Mouse (Mus musculus) kidney, postnatal 0 days (tissue): ENCODE data around the gene Prkar1a. TPM values are rescaled to one million over a fixed set of nuclear protein-coding genes. Genes with fewer than 3 reads are reported as not detected.
A peak's percentile ranks its signal among the peaks of the same experiment; 100 is the strongest.

ENCODE experiments used
- ATAC-seq: fragments of 200-750 bp; cut with Nextera tagmentation; replicated peaks from 2 replicates; pipeline ENCODE4 v1.8.0; 2017; ENCODE audit warnings: low read depth, moderate number of reproducible peaks, moderate TSS enrichment, moderate library complexity; ENCODE audit not compliant: low FRiP score
- DNase-seq: peaks from one replicate; pipeline ENCODE4 v3.0.0-alpha.2; 2016; ENCODE audit warnings: low spot score
- H3K27ac ChIP-seq: fragments of 300-500 bp; sonication (generic); 2 replicates; pipeline ENCODE4 v1.5.1; 2014; ENCODE audit warnings: mild to moderate bottlenecking
- H3K27me3 ChIP-seq: fragments of 300-500 bp; sonication (generic); 2 replicates; pipeline ENCODE4 v1.6.1; 2014; ENCODE audit warnings: low read length, mixed read lengths; ENCODE audit not compliant: insufficient read depth
- H3K36me3 ChIP-seq: fragments of 300-500 bp; sonication (generic); 2 replicates; pipeline ENCODE4 v1.6.1; 2014; ENCODE audit warnings: low read length, mixed read lengths; ENCODE audit not compliant: insufficient read depth
- H3K4me1 ChIP-seq: fragments of 300-500 bp; sonication (generic); replicated peaks from 2 replicates; pipeline ENCODE4 v1.6.1; 2014; ENCODE audit warnings: antibody characterized with exemption, low read length, mixed read lengths; ENCODE audit not compliant: insufficient read depth
- H3K4me2 ChIP-seq: fragments of 300-500 bp; sonication (generic); 2 replicates; pipeline ENCODE4 v1.6.1; 2014; ENCODE audit warnings: mild to moderate bottlenecking, low read length, moderate library complexity, mixed read lengths
- H3K4me3 ChIP-seq: fragments of 300-500 bp; sonication (generic); replicated peaks from 2 replicates; pipeline ENCODE4 v1.5.1; 2014; ENCODE audit warnings: low read depth, low read length
- H3K9ac ChIP-seq: fragments of 300-500 bp; sonication (generic); 2 replicates; pipeline ENCODE4 v1.6.1; 2014; ENCODE audit warnings: low read depth, low read length
- H3K9me3 ChIP-seq: fragments of 300-500 bp; sonication (generic); replicated peaks from 2 replicates; pipeline ENCODE4 v1.6.1; 2016; ENCODE audit warnings: low read length, inconsistent platforms, mixed read lengths
- CTCF ChIP-seq: IDR thresholded peaks from 2 replicates; pipeline ENCODE4 v1.5.1; 2016; ENCODE audit warnings: antibody characterized with exemption, low read depth, mild to moderate bottlenecking, moderate library complexity
- WGBS: fragments of 180-500 bp; shearing (Covaris S2); extraction: QIAGEN DNeasy Blood & Tissue Kit; methylation state at CpG from one replicate; pipeline ENCODE4 v1.1.7; 2014; 5-methylcytosine and 5-hydroxymethylcytosine counted together
- polyA plus RNA-seq: library from polyadenylated mRNA; unstranded; fragments of >200 nt; fragmentation: Nextera tagmentation; extraction: Ambion mirVana; gene quantifications from 2 replicates; pipeline ENCODE4 v1.2.1, GENCODE M21; 2015

Gene Prkar1a
- polyA plus RNA-seq, 1 experiment from 2014 or later: 340 TPM

DNA sequence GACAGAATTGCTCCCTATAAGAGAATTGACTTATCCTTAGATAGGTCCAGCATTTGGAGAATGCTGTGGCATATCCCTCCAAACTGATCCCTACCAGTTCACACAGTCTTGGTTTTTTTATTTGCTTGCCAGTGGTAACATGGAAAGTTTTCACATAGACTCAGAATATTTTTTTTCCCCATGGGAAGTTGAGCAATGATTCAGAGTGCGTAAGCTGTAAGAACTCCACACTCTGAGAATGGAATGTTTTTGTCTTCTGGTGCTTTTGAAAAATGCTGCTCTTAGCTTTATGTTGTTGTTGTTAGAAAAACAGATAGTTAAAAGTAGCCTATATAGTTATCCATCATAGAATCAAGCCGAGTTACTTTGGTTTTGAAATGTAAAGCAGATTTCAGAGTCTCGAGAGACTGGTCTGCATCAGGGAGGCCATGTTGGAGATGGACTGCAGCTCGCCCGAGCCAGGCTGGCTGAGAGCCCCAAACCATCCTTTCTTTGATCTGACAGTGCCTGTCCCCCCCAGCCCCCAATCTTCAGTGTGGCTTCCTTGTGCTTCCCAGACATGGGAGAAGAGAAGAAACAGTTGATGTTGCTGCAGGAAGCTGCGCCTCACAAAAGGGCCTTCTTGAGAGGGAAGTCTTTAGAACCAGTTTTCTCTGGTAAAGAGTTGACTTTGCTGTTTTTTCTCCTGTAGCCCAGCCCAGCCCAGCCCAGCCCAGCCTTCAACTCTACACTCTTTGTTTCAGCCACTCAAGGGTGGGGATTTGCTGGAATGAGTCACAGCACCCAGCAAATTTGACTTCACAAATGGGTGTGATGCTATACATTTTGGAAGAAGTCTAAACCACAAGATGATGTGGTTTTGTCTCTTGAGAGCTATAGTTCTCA is 22.2 kb downstream of the Prkar1a start:
- no peak overlapping the region for H3K4me2 ChIP-seq
- H3K9me3 ChIP-seq: no peaks in the 10 kb centered on the region
- H3K36me3 ChIP-seq: peaks cover 21% of the 10 kb centered on the region
- H3K4me1 ChIP-seq: no peaks in the 10 kb centered on the region
- no peaks in the 10 kb centered on the region for H3K27me3 ChIP-seq
- ATAC-seq (no peak), DNase-seq (peak; percentile 67)
- WGBS: 69% methylated on average over 6 of the region's 6 CpGs
- no peak overlapping the region for H3K4me3 ChIP-seq
- H3K9ac ChIP-seq: no peak overlapping the region
- TF ChIP-seq CTCF: no peak
- peak overlapping the region; percentile 75 for H3K27ac ChIP-seq

- no peaks in the 10 kb centered on the region for H3K9me3 ChIP-seq
- H3K27me3 ChIP-seq: no peaks in the 10 kb centered on the region
- H3K4me2 ChIP-seq: no peak overlapping the region
- WGBS: 92% methylated on average over 5 of the region's 5 CpGs
- peak overlapping the region; percentile 75; the same call in 1 of the 2 replicates for H3K27ac ChIP-seq
- no peak overlapping the region for H3K9ac ChIP-seq
- DNase-seq (no peak), ATAC-seq (no peak)
- no peak overlapping the region for H3K4me3 ChIP-seq
- no peaks in the 10 kb centered on the region for H3K4me1 ChIP-seq
- peaks cover 15% of the 10 kb centered on the region for H3K36me3 ChIP-seq
- TF ChIP-seq CTCF: no peak
Measured at GRCm38 (mm10) chr11:109672021-109672324, 22.8 kb downstream of the Prkar1a start.

DNA sequence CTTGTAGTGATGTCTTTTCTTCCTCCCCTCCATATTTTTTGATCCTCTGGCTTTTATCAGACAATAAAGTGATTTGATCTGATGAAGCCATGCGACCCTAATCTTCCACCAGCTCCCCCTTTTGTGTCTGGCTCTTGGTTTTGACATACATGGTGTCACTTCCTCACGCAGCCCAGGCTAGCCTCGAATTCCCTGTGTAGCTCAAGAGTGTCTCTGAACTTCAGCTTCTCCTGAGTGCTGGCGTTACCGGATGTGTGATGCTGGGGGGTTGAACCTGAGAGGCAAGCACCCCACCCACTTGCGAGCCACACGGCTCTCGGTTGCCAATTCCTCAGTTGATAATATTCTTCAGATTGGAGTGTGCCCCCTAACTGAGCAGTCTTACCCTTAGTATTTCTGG is 23.2 kb downstream of the Prkar1a start:
- H3K4me3 ChIP-seq: no peak overlapping the region
- no peaks in the 10 kb centered on the region for H3K9me3 ChIP-seq
- no peak overlapping the region for H3K4me2 ChIP-seq
- 86% methylated on average over 8 of the region's 8 CpGs for WGBS
- no peaks in the 10 kb centered on the region for H3K27me3 ChIP-seq
- H3K36me3 ChIP-seq: peaks cover 11% of the 10 kb centered on the region
- no peak for TF ChIP-seq CTCF
- H3K9ac ChIP-seq: no peak overlapping the region
- H3K4me1 ChIP-seq: no peaks in the 10 kb centered on the region
- no peak overlapping the region for H3K27ac ChIP-seq
- DNase-seq (no peak), ATAC-seq (no peak)

DNA sequence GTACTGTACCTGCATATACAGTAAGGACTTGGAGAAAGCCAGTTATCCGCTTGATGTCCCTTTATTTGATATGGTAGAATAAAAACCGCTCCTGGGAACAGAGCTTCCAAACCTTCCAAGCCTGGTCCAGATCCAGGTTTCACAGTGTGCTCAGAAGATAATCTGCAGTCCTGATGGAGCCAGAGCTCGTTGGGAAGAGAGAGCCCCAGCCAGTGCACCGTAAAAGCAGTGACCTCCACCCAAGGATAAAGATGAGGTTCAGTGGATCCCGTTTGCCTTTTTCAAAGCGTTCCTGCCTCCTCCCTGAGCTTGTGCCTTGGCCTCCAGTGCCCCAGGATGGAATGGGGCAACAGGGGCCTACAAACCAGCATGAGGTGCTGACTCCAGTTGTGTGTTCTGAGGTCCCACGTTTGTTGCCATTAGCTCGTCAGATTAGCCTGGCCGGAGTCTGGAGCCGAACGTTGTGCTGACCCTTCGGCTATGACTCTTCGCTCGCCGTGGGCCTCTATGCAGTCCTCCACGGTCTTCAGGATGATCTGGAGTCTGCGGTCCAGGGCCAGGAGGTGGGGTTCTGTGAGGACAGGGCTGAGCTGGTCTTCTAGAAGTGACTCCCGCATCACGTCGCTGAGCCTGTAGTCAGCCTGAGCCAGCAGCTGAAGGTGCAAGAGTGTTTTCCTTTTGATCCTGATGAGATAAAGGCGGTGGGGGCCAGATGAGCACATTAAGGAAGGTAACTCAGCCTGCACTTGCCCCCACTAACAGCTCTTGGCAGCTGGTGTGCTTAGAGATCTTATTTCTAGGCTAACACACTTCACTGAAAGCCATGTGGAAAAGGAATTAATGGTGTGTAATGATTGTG is 23.9 kb downstream of the Prkar1a start:
- DNase-seq (no peak), ATAC-seq (peak; percentile 44; the same call in 1 of the 2 replicates)
- H3K9me3 ChIP-seq: no peaks in the 10 kb centered on the region
- no peak for TF ChIP-seq CTCF
- H3K36me3 ChIP-seq: peaks cover 4% of the 10 kb centered on the region; the same call in 1 of the 2 replicates
- H3K4me3 ChIP-seq: no peak overlapping the region
- H3K27me3 ChIP-seq: no peaks in the 10 kb centered on the region
- no peaks in the 10 kb centered on the region for H3K4me1 ChIP-seq
- H3K4me2 ChIP-seq: no peak overlapping the region
- H3K27ac ChIP-seq: no peak overlapping the region
- 44% methylated on average over 21 of the region's 21 CpGs for WGBS
- no peak overlapping the region for H3K9ac ChIP-seq

GRCm38 (mm10) chr11:109673741-109674140 is 24.5 kb downstream of the Prkar1a start:
- no peak for TF ChIP-seq CTCF
- no peak for ATAC-seq
- Histone ChIP-seq H3K4me3 (no peak overlapping the region), H3K4me1 (no peaks in the 10 kb centered on the region), H3K4me2 (no peak overlapping the region), H3K9me3 (no peaks in the 10 kb centered on the region), H3K27ac (no peak overlapping the region), H3K36me3 (no peaks in the 10 kb centered on the region), H3K9ac (no peak overlapping the region), H3K27me3 (no peaks in the 10 kb centered on the region)
- 70% methylated on average over 7 of the region's 7 CpGs for WGBS
- DNase-seq: no peak

DNA sequence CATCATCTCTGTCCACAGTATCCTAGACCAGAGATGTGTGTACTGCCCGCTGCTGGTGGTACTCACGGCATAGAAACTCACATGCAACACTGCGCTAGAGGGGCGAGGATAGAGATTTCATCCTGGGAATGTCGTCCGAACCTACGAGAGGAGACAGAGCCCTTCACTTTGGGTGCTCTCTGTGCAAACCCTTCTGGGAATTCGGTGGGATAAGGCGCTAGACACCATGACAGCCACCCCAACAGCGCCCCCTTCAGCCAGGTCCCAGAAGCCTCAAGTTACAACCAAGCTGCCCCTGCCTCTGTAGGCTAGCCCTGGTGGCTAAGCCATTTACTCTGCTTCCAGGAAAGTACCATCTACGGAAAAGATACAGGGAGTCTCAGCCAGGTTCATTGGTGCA is 25.3 kb downstream of the Prkar1a start:
- Histone ChIP-seq H3K36me3 (no peaks in the 10 kb centered on the region), H3K4me3 (no peak overlapping the region), H3K27me3 (no peaks in the 10 kb centered on the region), H3K4me2 (no peak overlapping the region), H3K4me1 (no peaks in the 10 kb centered on the region), H3K9ac (no peak overlapping the region), H3K27ac (no peak overlapping the region), H3K9me3 (no peaks in the 10 kb centered on the region)
- ATAC-seq (no peak), DNase-seq (no peak)
- peak; percentile 15; the same call in 1 of the 2 replicates for TF ChIP-seq CTCF
- WGBS: 81% methylated on average over 11 of the region's 11 CpGs
